Mouse (Mus musculus) liver, postnatal 0 days (tissue): ENCODE results near the gene Bscl2.

Experiments used
- CTCF ChIP-seq: sonication (generic); IDR thresholded peaks from 2 replicates; pipeline ENCODE4 v1.5.1; 2016; ENCODE audit warnings: antibody characterized with exemption, low read depth
- EP300 ChIP-seq: IDR thresholded peaks from 2 replicates; pipeline ENCODE4 v1.6.1; 2016; ENCODE audit warnings: antibody characterized with exemption, low read depth, mild to moderate bottlenecking

- no peak for TF ChIP-seq CTCF
- no peak for TF ChIP-seq EP300
Measured at GRCm38 (mm10) chr19:8853117-8853516, 15.8 kb downstream of the Bscl2 start.
